Mouse (Mus musculus): ENCODE results near the gene Serpina3k.

DNA sequence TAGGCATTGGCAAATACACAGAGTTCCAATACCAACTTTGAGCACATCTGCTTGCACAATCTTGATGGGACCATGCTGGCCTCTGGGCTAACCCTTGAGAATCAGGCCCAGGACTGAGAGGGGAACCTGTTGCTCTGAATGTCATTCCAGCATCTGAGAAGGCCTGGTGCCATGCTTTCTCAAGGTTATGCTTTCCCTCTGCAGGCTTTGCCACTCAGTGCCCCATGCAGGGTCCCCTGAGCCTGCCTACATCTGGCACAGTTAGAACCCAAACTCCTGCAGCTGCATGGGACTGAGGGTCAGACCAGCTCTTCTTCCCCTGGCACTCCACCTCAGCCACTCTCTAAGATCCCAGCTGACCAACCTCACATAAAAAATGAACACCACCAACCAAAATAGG is 7.4 kb downstream of the Serpina3k start:
- no peak for TF ChIP-seq TAL1 (conservative IDR thresholded peaks at IDR 0.05; ENCODE audit: low read depth, low read length)
- no peak for TF ChIP-seq CTCF (IDR thresholded peaks at IDR 0.05; ENCODE audit: low read depth, low read length)
- no peak for TF ChIP-seq POLR2AphosphoS5 (IDR thresholded peaks at IDR 0.05; ENCODE audit: insufficient replicate concordance, low read depth, low read length)
- no peak for TF ChIP-seq GATA1 (IDR thresholded peaks at IDR 0.05; ENCODE audit: borderline replicate concordance, low read length)
- TF ChIP-seq GATA2 (IDR thresholded peaks at IDR 0.05; ENCODE audit: borderline replicate concordance, low read depth, low read length): no peak

All from G1E (cell line).